Mouse (Mus musculus) midbrain, embryonic 13.5 days (tissue): ENCODE results near the gene Olfr632. TPM values are rescaled to one million over a fixed set of nuclear protein-coding genes. Genes with fewer than 3 reads are reported as not detected.

Experiments
- polyA plus RNA-seq: library from polyadenylated mRNA; unstranded; fragments of >200 nt; fragmentation: Nextera tagmentation; extraction: Ambion mirVana; gene quantifications from 2 replicates; pipeline ENCODE4 v1.2.1, GENCODE M21; 2015

Olfr632 gene
- polyA plus RNA-seq, 1 experiment from 2014 or later = not detected

Other genes starting within 250 kb of the Olfr632 start
- gene Olfr243, start 219.7 kb upstream of the Olfr632 start, polyA plus RNA-seq = not detected in 2 replicates
- not detected in 2 replicates for gene Olfr628, start 204.0 kb upstream of the Olfr632 start, polyA plus RNA-seq
- gene Olfr629, start 189.4 kb upstream of the Olfr632 start, polyA plus RNA-seq = not detected in 2 replicates
- gene Olfr630, start 177.0 kb upstream of the Olfr632 start, polyA plus RNA-seq = not detected in 2 replicates
- not detected in 2 replicates for gene Olfr69, start 162.8 kb upstream of the Olfr632 start, polyA plus RNA-seq
- not detected in 2 replicates for gene Olfr68, start 154.6 kb upstream of the Olfr632 start, polyA plus RNA-seq
- gene Olfr67, start 142.5 kb upstream of the Olfr632 start, polyA plus RNA-seq = not detected in 2 replicates
- 1,031 and 1,160 TPM in 2 replicates for gene Hbb-bt, start 120.4 kb upstream of the Olfr632 start, polyA plus RNA-seq
- 2,098 and 2,335 TPM in 2 replicates for gene Hbb-bs, start 106.3 kb upstream of the Olfr632 start, polyA plus RNA-seq
- not detected in 2 replicates for gene Hbb-bh2, start 93.8 kb upstream of the Olfr632 start, polyA plus RNA-seq
- 37.1 and 47.9 TPM in 2 replicates for gene Hbb-bh1, start 91.2 kb upstream of the Olfr632 start, polyA plus RNA-seq
- 4,013 and 4,161 TPM in 2 replicates for gene Hbb-y, start 81.1 kb upstream of the Olfr632 start, polyA plus RNA-seq
- gene Olfr66, start 48.1 kb upstream of the Olfr632 start, polyA plus RNA-seq = not detected in 2 replicates
- gene Olfr64, start 39.9 kb upstream of the Olfr632 start, polyA plus RNA-seq = not detected in 2 replicates
- gene Olfr65, start 30.9 kb upstream of the Olfr632 start, polyA plus RNA-seq = not detected in 2 replicates
- gene Olfr631, start 5.5 kb upstream of the Olfr632 start, polyA plus RNA-seq = not detected in 2 replicates
- gene Olfr633, start 10.1 kb downstream of the Olfr632 start, polyA plus RNA-seq = not detected in 2 replicates
- gene Olfr635, start 36.8 kb downstream of the Olfr632 start, polyA plus RNA-seq = 0.03 TPM in 1 of 2 replicates, not detected in the other
- gene Olfr638, start 64.4 kb downstream of the Olfr632 start, polyA plus RNA-seq = not detected in 2 replicates
- 0.03 TPM in 1 of 2 replicates, not detected in the other for gene Olfr639, start 83.0 kb downstream of the Olfr632 start, polyA plus RNA-seq
- not detected in 2 replicates for gene Olfr640, start 91.2 kb downstream of the Olfr632 start, polyA plus RNA-seq
- not detected in 2 replicates for gene Olfr641, start 101.1 kb downstream of the Olfr632 start, polyA plus RNA-seq
- gene Olfr642, start 118.3 kb downstream of the Olfr632 start, polyA plus RNA-seq = not detected in 2 replicates
- not detected in 2 replicates for gene 4930516K23Rik, start 127.1 kb downstream of the Olfr632 start, polyA plus RNA-seq
- gene Olfr644, start 137.5 kb downstream of the Olfr632 start, polyA plus RNA-seq = not detected in 2 replicates
- not detected in 2 replicates for gene Olfr645, start 151.1 kb downstream of the Olfr632 start, polyA plus RNA-seq
- gene Olfr646, start 170.5 kb downstream of the Olfr632 start, polyA plus RNA-seq = not detected in 2 replicates
- not detected in 2 replicates for gene Ubqln5, start 195.5 kb downstream of the Olfr632 start, polyA plus RNA-seq
- not detected in 2 replicates for gene Olfr643, start 203.1 kb downstream of the Olfr632 start, polyA plus RNA-seq
- gene Ubqln3, start 208.9 kb downstream of the Olfr632 start, polyA plus RNA-seq = not detected in 2 replicates
- gene Ubqlnl, start 216.2 kb downstream of the Olfr632 start, polyA plus RNA-seq = not detected in 2 replicates
- not detected in 2 replicates for gene Olfm5, start 230.5 kb downstream of the Olfr632 start, polyA plus RNA-seq
- gene Olfr648, start 249.0 kb downstream of the Olfr632 start, polyA plus RNA-seq = 0.26 and 0.46 TPM in 2 replicates